In the genomic region with DNA sequence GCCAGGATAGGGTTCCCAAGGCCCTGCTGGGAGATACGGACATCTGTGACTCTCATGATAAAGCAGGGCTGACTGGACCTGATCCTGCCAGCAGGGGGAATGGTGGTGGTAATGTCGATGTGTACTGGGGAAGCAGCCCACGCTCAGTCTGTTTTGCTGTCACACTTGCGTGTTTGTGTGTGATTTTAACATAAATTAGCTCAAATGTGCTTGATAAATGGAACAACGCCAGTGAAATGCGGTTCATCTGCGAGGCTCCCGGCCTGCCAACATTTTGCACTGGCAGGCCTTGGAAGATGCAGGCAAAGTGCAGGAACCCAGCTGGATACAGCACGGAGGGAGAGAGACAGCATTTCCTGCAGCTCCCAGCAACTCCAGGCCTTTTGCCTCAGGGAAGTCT, we compare ENCODE assay signal across 8 mouse cellular contexts.
DNase-seq lines count a peak whose midpoint lies in the region; ATAC-seq and TF ChIP-seq lines count a peak whose summit lies in the region.

No protein-coding gene starts in this region.

- no peak overlapping the region for H3K4me3 ChIP-seq in intestine, postnatal 0 days (ENCODE audit: low read depth, low read length)
- H3K4me3 ChIP-seq in intestine, embryonic 16.5 days (ENCODE audit: low read length): no peak overlapping the region
- no peak overlapping the region for H3K4me3 ChIP-seq in forebrain, postnatal 0 days (ENCODE audit: low read depth, low read length)

- no peaks in the 10 kb centered on the region for H3K36me3 ChIP-seq in intestine, postnatal 0 days (ENCODE audit: control insufficient read depth, insufficient read depth)
- no peaks in the 10 kb centered on the region for H3K36me3 ChIP-seq in intestine, embryonic 16.5 days (ENCODE audit: control insufficient read depth, insufficient read depth, low read length)
- H3K36me3 ChIP-seq in forebrain, postnatal 0 days (ENCODE audit: insufficient read depth): no peaks in the 10 kb centered on the region

- no peaks in the 10 kb centered on the region for H3K9me3 ChIP-seq in intestine, postnatal 0 days (ENCODE audit: control insufficient read depth)
- no peaks in the 10 kb centered on the region for H3K9me3 ChIP-seq in intestine, embryonic 16.5 days (ENCODE audit: control insufficient read depth, low read length)
- no peaks in the 10 kb centered on the region for H3K9me3 ChIP-seq in forebrain, postnatal 0 days (ENCODE audit: low read length)

- WGBS in intestine, postnatal 0 days: 41% methylated on average over 9 of the region's 9 CpGs
- WGBS in intestine, embryonic 16.5 days: 43% methylated on average over 9 of the region's 9 CpGs
- 10% methylated on average over 9 of the region's 9 CpGs for WGBS in forebrain, postnatal 0 days

- no peak overlapping the region for H3K4me2 ChIP-seq in intestine, postnatal 0 days (replicated peaks; ENCODE audit: low read depth)
- H3K4me2 ChIP-seq in intestine, embryonic 16.5 days (ENCODE audit: low read depth, low read length): no peak overlapping the region
- H3K4me2 ChIP-seq in forebrain, postnatal 0 days (ENCODE audit: low read depth): no peak overlapping the region

- ATAC-seq in intestine, postnatal 0 days: no peak
- ATAC-seq in intestine, embryonic 16.5 days: no peak
- ATAC-seq in forebrain, postnatal 0 days: peak; percentile 91

- no peaks in the 10 kb centered on the region for H3K4me1 ChIP-seq in intestine, postnatal 0 days (replicated peaks; ENCODE audit: control insufficient read depth, insufficient read depth, low read length)
- H3K4me1 ChIP-seq in intestine, embryonic 16.5 days (ENCODE audit: control insufficient read depth, insufficient read depth, low read length): no peaks in the 10 kb centered on the region
- no peaks in the 10 kb centered on the region for H3K4me1 ChIP-seq in forebrain, postnatal 0 days (ENCODE audit: insufficient read depth)

- H3K27me3 ChIP-seq in intestine, postnatal 0 days (replicated peaks; ENCODE audit: control insufficient read depth, insufficient read depth, low read length): no peaks in the 10 kb centered on the region
- H3K27me3 ChIP-seq in intestine, embryonic 16.5 days (replicated peaks; ENCODE audit: control insufficient read depth, insufficient read depth, low read length): no peaks in the 10 kb centered on the region
- no peaks in the 10 kb centered on the region for H3K27me3 ChIP-seq in forebrain, postnatal 0 days (ENCODE audit: insufficient read depth, low read length)

- peak; percentile 71 for DNase-seq in brain, embryonic 18.5 days (ENCODE audit: low read depth, low spot score)
- peak; percentile 83 for DNase-seq in forebrain, postnatal 0 days
- peak; percentile 44 to 52 for DNase-seq in layer of hippocampus, postnatal 25 days (ENCODE audit: extremely low spot score in 1 of 2, low spot score in 1 of 2)
- peak; percentile 41 for DNase-seq in retina, embryonic 14.5 days (ENCODE audit: low spot score)
- DNase-seq in adrenal gland, postnatal 10 days: no peak
- DNase-seq in spleen, postnatal 10 days (ENCODE audit: low spot score in 2 of 2): no peak

- no peak overlapping the region for H3K27ac ChIP-seq in intestine, postnatal 0 days (ENCODE audit: low read depth, low read length)
- no peak overlapping the region for H3K27ac ChIP-seq in intestine, embryonic 16.5 days (ENCODE audit: low read length)
- peak overlapping the region; percentile 31 for H3K27ac ChIP-seq in forebrain, postnatal 0 days (ENCODE audit: low read depth, low read length)

- peak; percentile 49 for TF ChIP-seq CTCF in intestine, postnatal 0 days (IDR thresholded peaks at IDR 0.05; ENCODE audit: low read depth)
- peak; percentile 73 for TF ChIP-seq CTCF in forebrain, postnatal 0 days (IDR thresholded peaks at IDR 0.05; ENCODE audit: low read depth)

- no peak overlapping the region for H3K9ac ChIP-seq in intestine, postnatal 0 days (ENCODE audit: low read depth, low read length)
- H3K9ac ChIP-seq in intestine, embryonic 16.5 days (ENCODE audit: low read depth, low read length): no peak overlapping the region
- H3K9ac ChIP-seq in forebrain, postnatal 0 days: no peak overlapping the region

Comparison
In these comparisons a context has a peak if more than half of its experiments do, and no peak if none do; other contexts are left out.
1. DNase-seq: peak in brain, embryonic 18.5 days (single experiment), forebrain, postnatal 0 days (single experiment), layer of hippocampus, postnatal 25 days (2 of 2) and retina, embryonic 14.5 days (single experiment); none in adrenal gland, postnatal 10 days (single experiment) and spleen, postnatal 10 days (0 of 2).